Mouse (Mus musculus) ES-E14 (cell line): ENCODE results near the gene C730034F03Rik.

Experiments used
- CHD2 ChIP-seq: IDR thresholded peaks from 2 replicates; pipeline ENCODE4 v1.6.1; 2014; ENCODE audit warnings: mild to moderate bottlenecking, low read depth, low read length, inconsistent platforms
- HCFC1 ChIP-seq: IDR thresholded peaks from 2 replicates; pipeline ENCODE4 v1.6.1; 2012; ENCODE audit warnings: low read length, inconsistent platforms, borderline replicate concordance; ENCODE audit not compliant: insufficient read depth
- MAFK ChIP-seq: IDR thresholded peaks from 2 replicates; pipeline ENCODE4 v1.6.1; 2014; ENCODE audit warnings: mild to moderate bottlenecking, low read depth, low read length, inconsistent platforms; ENCODE audit not compliant: insufficient read depth
- ZC3H11A ChIP-seq: IDR thresholded peaks from 2 replicates; pipeline ENCODE4 v1.6.1; 2012; ENCODE audit warnings: low read depth, mild to moderate bottlenecking, inconsistent platforms, low read length, borderline replicate concordance
- ZNF384 ChIP-seq: IDR thresholded peaks from 2 replicates; pipeline ENCODE4 v1.6.1; 2012; ENCODE audit warnings: low read depth, low read length, inconsistent platforms

DNA sequence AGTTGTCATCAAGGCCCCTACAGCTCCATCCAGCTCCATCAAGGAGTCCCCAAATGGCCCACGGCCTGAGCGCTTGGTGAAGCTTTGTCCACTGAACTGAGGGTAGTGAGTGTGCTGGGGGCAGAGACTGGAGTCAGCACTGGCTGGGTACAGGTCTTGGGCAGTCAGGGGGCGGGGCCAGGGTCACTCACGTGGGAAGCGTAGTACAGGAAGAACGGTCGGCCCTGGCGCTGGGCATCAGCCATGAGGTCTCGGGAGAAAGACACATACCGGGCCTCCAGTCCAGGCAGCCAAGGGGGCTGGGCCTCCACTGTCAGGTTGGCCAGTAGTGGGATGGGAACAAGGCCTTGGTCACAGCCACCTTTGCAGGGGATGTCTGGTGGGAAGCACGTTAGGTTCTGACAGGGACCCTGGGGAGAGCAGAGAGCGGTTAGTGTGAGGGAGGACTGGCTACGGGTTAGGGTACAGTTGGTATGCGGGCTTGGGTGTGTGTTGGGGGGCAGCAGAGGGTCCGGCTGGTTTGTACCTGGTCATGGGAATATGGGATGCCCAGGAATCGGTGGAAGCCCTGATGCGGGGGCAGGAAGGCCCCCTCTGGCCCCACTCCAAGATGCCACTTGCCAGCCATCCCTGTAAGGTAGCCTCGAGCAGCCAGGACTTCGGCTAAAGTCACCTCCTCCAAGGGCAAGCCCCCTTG lies 45.4 kb downstream of the C730034F03Rik start:
- no peak for TF ChIP-seq ZC3H11A
- no peak for TF ChIP-seq MAFK
- TF ChIP-seq HCFC1: no peak
- no peak for TF ChIP-seq ZNF384
- TF ChIP-seq CHD2: no peak
